Mouse (Mus musculus) kidney, embryonic 15.5 days (tissue): ENCODE results near the gene Zfp839. TPM values are rescaled to one million over a fixed set of nuclear protein-coding genes. Genes with fewer than 3 reads are reported as not detected.
A peak's percentile ranks its signal among the peaks of the same experiment; 100 is the strongest.

Source experiments
- ATAC-seq: fragments of 200-750 bp; cut with Nextera tagmentation; replicated peaks from 2 replicates; pipeline ENCODE4 v1.8.0; 2017; ENCODE audit warnings: moderate TSS enrichment; ENCODE audit not compliant: low FRiP score
- H3K27ac ChIP-seq: fragments of 300-500 bp; sonication (generic); 2 replicates; pipeline ENCODE4 v1.5.1; 2015; ENCODE audit warnings: mild to moderate bottlenecking, inconsistent platforms
- H3K27me3 ChIP-seq: fragments of 300-500 bp; sonication (generic); 2 replicates; pipeline ENCODE4 v1.6.1; 2015; ENCODE audit warnings: inconsistent platforms
- H3K36me3 ChIP-seq: fragments of 300-500 bp; sonication (generic); 2 replicates; pipeline ENCODE4 v1.6.1; 2015; ENCODE audit warnings: inconsistent platforms
- H3K4me1 ChIP-seq: fragments of 300-500 bp; sonication (generic); 2 replicates; pipeline ENCODE4 v1.6.1; 2015; ENCODE audit warnings: inconsistent platforms
- H3K4me2 ChIP-seq: fragments of 300-500 bp; sonication (generic); 2 replicates; pipeline ENCODE4 v1.6.1; 2015; ENCODE audit warnings: moderate library complexity, mild to moderate bottlenecking, inconsistent platforms
- H3K4me3 ChIP-seq: fragments of 300-500 bp; sonication (generic); replicated peaks from 2 replicates; pipeline ENCODE4 v1.5.1; 2015; ENCODE audit warnings: mild to moderate bottlenecking, inconsistent platforms
- H3K9ac ChIP-seq: fragments of 300-500 bp; sonication (generic); 2 replicates; pipeline ENCODE4 v1.6.1; 2015; ENCODE audit warnings: mild to moderate bottlenecking, inconsistent platforms
- H3K9me3 ChIP-seq: fragments of 300-500 bp; sonication (generic); replicated peaks from 2 replicates; pipeline ENCODE4 v1.6.1; 2016; ENCODE audit warnings: inconsistent platforms
- WGBS: fragments of 180-500 bp; shearing (Covaris S2); methylation state at CpG from one replicate; pipeline ENCODE4 v1.1.7; 2015; ENCODE audit warnings: mixed read lengths; 5-methylcytosine and 5-hydroxymethylcytosine counted together
- polyA plus RNA-seq: library from polyadenylated mRNA; unstranded; fragments of >200 nt; fragmentation: Nextera tagmentation; extraction: Ambion mirVana; gene quantifications from 2 replicates; pipeline ENCODE4 v1.2.1, GENCODE M21; 2015

Zfp839 gene
- polyA plus RNA-seq, 1 experiment from 2014 or later, result 6.4 TPM

DNA sequence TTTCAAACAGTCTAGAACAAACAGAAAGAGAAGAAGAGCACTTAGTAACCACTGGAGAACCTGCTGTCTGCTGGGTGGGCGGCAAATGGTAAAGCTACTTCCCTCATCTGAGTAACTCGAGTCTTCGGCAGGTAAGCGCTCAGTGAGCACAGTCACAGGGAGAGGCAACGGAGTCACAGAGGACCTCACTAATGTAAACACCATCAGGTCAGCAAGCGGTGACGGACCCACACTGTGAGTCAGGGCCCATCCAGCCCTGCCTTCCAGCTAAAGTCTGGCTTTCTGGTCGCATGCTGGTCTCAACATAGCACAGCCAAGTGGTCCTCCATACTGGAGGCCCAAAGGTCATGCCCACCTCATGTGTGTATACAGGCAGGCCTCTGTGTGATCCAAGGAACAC lies 30.7 kb upstream of the Zfp839 start:
- H3K4me2 ChIP-seq, result no peak overlapping the region
- no peak for ATAC-seq
- 70% methylated on average over 8 of the region's 8 CpGs for WGBS
- H3K4me3 ChIP-seq, result no peak overlapping the region
- H3K27me3 ChIP-seq, result no peaks in the 10 kb centered on the region
- no peaks in the 10 kb centered on the region for H3K36me3 ChIP-seq
- no peaks in the 10 kb centered on the region for H3K4me1 ChIP-seq
- H3K27ac ChIP-seq, result no peak overlapping the region
- H3K9ac ChIP-seq, result no peak overlapping the region
- no peaks in the 10 kb centered on the region for H3K9me3 ChIP-seq

- Histone ChIP-seq H3K9me3 (no peaks in the 10 kb centered on the region), H3K9ac (no peak overlapping the region), H3K27me3 (no peaks in the 10 kb centered on the region), H3K4me3 (no peak overlapping the region), H3K36me3 (no peaks in the 10 kb centered on the region), H3K4me1 (no peaks in the 10 kb centered on the region), H3K27ac (no peak overlapping the region), H3K4me2 (no peak overlapping the region)
- ATAC-seq, result no peak
- 84% methylated on average over 2 of the region's 2 CpGs for WGBS
Measured at GRCm38 (mm10) chr12:110821787-110822186, 28.3 kb upstream of the Zfp839 start.

DNA sequence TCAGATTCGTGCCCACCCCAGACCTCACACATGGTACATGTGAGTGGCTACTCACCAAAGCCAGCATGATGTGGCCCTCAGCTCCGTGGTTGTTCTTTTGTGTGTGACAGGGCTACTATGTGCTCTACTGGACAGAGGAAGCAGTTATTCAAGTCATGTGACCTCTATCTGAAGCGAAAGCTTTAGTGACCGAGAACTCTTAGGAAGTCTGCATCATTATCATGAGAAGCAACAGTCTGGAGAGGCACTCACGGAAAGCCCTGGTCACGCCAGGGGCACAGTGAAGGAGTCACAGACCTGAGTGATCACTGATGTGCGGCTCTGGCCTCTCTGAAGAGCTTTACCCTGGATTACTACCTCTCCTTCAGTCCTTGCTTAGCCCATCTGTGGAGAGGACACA lies 27.7 kb upstream of the Zfp839 start:
- Histone ChIP-seq H3K4me2 (no peak overlapping the region), H3K4me3 (no peak overlapping the region), H3K9ac (no peak overlapping the region), H3K27me3 (no peaks in the 10 kb centered on the region), H3K4me1 (no peaks in the 10 kb centered on the region), H3K36me3 (no peaks in the 10 kb centered on the region), H3K9me3 (no peaks in the 10 kb centered on the region), H3K27ac (no peak overlapping the region)
- WGBS, result 72% methylated on average over 7 of the region's 7 CpGs
- ATAC-seq, result no peak

GRCm38 (mm10) chr12:110828908-110829307 lies 21.1 kb upstream of the Zfp839 start:
- Histone ChIP-seq H3K36me3 (no peaks in the 10 kb centered on the region), H3K27me3 (no peaks in the 10 kb centered on the region), H3K9me3 (no peaks in the 10 kb centered on the region), H3K27ac (no peak overlapping the region), H3K9ac (no peak overlapping the region), H3K4me1 (no peaks in the 10 kb centered on the region), H3K4me3 (no peak overlapping the region), H3K4me2 (no peak overlapping the region)
- 92% methylated on average over 4 of the region's 4 CpGs for WGBS
- ATAC-seq, result no peak

DNA sequence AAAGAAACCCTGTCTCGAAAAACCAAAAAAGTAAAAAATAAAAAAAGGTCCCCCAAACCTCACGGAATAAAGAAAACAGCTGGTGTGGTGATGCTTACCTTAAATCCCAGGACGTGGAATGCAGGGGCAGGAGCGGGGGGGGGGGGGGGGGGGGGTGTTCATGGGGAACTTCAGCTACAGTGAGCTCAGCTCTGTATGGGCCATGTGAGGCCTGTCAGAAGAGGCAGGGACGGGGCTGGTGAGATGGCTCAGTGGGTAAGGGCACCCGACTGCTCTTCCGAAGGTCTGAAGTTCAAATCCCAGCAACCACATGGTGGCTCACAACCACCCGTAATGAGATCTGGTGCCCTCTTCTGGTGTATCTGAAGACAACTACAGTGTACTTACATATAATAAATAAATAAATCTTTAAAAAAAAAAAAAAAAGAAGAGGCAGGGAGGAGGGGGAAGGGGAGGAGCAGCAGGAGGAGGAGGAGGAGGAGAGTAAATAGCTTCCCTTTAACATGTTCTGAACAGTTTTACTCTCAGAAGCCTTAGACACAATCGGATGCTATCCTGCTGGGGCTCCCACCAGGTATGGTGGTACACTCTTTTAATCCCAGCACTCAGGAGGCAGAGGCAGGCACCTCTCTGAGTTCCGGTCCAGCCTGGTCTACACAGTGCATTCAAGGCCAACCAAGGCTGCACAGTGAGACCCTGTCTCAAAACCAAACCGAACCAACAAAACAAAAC lies 19.6 kb upstream of the Zfp839 start:
- no peaks in the 10 kb centered on the region for H3K27me3 ChIP-seq
- ATAC-seq, result no peak
- H3K9me3 ChIP-seq, result no peaks in the 10 kb centered on the region
- H3K36me3 ChIP-seq, result no peaks in the 10 kb centered on the region
- no peak overlapping the region for H3K4me2 ChIP-seq
- no peak overlapping the region for H3K4me3 ChIP-seq
- no peaks in the 10 kb centered on the region for H3K4me1 ChIP-seq
- no peak overlapping the region for H3K27ac ChIP-seq
- no peak overlapping the region for H3K9ac ChIP-seq
- WGBS, result 88% methylated on average over 10 of the region's 11 CpGs

DNA sequence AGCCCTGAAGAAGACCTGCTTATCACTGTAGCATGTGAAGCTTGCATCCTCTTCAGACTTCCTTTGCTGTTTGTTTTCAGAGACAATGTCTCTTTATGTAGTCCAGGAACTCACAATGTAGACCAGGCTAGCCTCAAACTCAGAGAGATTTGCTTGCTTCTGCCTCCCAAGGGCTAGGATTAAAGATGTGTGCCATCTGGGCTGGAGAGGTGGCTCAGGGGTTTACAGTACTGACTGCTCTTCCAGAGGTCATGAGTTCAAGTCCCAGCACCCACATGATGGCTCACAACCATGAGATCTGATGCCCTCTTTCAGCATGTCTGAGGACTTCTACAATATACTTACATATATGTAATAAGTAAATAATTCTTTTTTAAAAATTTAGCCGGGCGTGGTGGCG lies 14.9 kb upstream of the Zfp839 start:
- H3K27ac ChIP-seq, result no peak overlapping the region
- H3K4me1 ChIP-seq, result peaks cover 13% of the 10 kb centered on the region
- H3K36me3 ChIP-seq, result no peaks in the 10 kb centered on the region
- H3K9me3 ChIP-seq, result no peaks in the 10 kb centered on the region
- no peak overlapping the region for H3K4me2 ChIP-seq
- no peak overlapping the region for H3K9ac ChIP-seq
- 92% methylated on average over 3 of the region's 3 CpGs for WGBS
- ATAC-seq, result no peak
- H3K27me3 ChIP-seq, result no peaks in the 10 kb centered on the region
- no peak overlapping the region for H3K4me3 ChIP-seq

DNA sequence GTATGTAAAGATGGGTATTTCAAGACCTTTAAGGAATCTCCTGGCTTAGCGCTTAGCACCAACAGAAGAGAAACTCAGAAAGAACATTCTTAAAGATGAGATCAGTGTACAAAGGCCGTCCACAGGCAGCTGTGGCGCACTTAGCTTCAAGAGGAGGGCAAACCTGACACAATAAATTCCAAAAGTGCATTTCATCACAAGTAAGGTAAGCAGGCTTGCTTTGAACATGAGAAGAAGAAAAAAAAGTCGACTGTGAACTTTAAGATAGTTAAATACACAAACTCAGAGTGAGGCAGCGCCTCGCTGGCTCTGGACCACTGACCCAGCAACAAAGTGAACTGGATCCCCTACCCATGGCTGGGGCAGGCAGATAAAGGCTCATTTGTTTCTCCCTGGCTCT lies 13.3 kb upstream of the Zfp839 start:
- Histone ChIP-seq H3K9ac (no peak overlapping the region), H3K36me3 (no peaks in the 10 kb centered on the region), H3K4me2 (peak overlapping the region; percentile 17; the same call in 1 of the 2 replicates), H3K4me1 (peaks cover 19% of the 10 kb centered on the region), H3K27me3 (no peaks in the 10 kb centered on the region), H3K27ac (peak overlapping the region; percentile 78), H3K9me3 (no peaks in the 10 kb centered on the region), H3K4me3 (no peak overlapping the region)
- ATAC-seq, result no peak; the same call in 1 of the 2 replicates
- 30% methylated on average over 6 of the region's 6 CpGs for WGBS

GRCm38 (mm10) chr12:110837192-110837841 lies 12.7 kb upstream of the Zfp839 start:
- peak overlapping the region; percentile 78 for H3K27ac ChIP-seq
- no peaks in the 10 kb centered on the region for H3K9me3 ChIP-seq
- peak overlapping the region; percentile 17; the same call in 1 of the 2 replicates for H3K4me2 ChIP-seq
- WGBS, result 40% methylated on average over 5 of the region's 5 CpGs
- H3K4me3 ChIP-seq, result no peak overlapping the region
- ATAC-seq, result no peak; the same call in 1 of the 2 replicates
- H3K9ac ChIP-seq, result no peak overlapping the region
- H3K4me1 ChIP-seq, result peaks cover 19% of the 10 kb centered on the region
- no peaks in the 10 kb centered on the region for H3K36me3 ChIP-seq
- no peaks in the 10 kb centered on the region for H3K27me3 ChIP-seq

GRCm38 (mm10) chr12:110837850-110838249 lies 12.2 kb upstream of the Zfp839 start:
- 93% methylated on average over 8 of the region's 8 CpGs for WGBS
- Histone ChIP-seq H3K9ac (no peak overlapping the region), H3K9me3 (no peaks in the 10 kb centered on the region), H3K4me1 (peaks cover 19% of the 10 kb centered on the region), H3K4me2 (no peak overlapping the region), H3K36me3 (no peaks in the 10 kb centered on the region), H3K27ac (peak overlapping the region; percentile 78; the same call in 1 of the 2 replicates), H3K4me3 (no peak overlapping the region), H3K27me3 (no peaks in the 10 kb centered on the region)
- no peak for ATAC-seq

- 0 out of 2 replicates have a peak within 1 kb of the TSS, but pooled peaks have one; percentile 22 for H3K27ac ChIP-seq
- WGBS, result under 1% methylated on average over 65 of the region's 71 CpGs
- peaks cover 24% of the 10 kb centered on the region for H3K4me1 ChIP-seq
- no peaks in the 10 kb centered on the region for H3K36me3 ChIP-seq
- ATAC-seq, result peak; percentile 64
- peak within 1 kb of the TSS; percentile 92 for H3K4me3 ChIP-seq
- H3K27me3 ChIP-seq, result no peaks in the 10 kb centered on the region
- peak within 1 kb of the TSS; percentile 69 for H3K4me2 ChIP-seq
- H3K9ac ChIP-seq, result peak within 1 kb of the TSS; percentile 61
- no peaks in the 10 kb centered on the region for H3K9me3 ChIP-seq
Measured at GRCm38 (mm10) chr12:110840348-110841198, 9.5 kb upstream of the Zfp839 start, which contains the start of gene Mok. Mok (minus strand) TSS chr12:110840939.

GRCm38 (mm10) chr12:110841731-110842493 lies 8.1 kb upstream of the Zfp839 start:
- 70% methylated on average over 5 of the region's 5 CpGs for WGBS
- ATAC-seq, result no peak
- Histone ChIP-seq H3K4me3 (0 out of 2 replicates have a peak overlapping the region, but pooled peaks have one; percentile 92), H3K36me3 (no peaks in the 10 kb centered on the region), H3K4me2 (no peak overlapping the region), H3K9me3 (no peaks in the 10 kb centered on the region), H3K4me1 (peaks cover 29% of the 10 kb centered on the region), H3K27me3 (no peaks in the 10 kb centered on the region), H3K27ac (no peak overlapping the region), H3K9ac (no peak overlapping the region)
